Mouse (Mus musculus) neural tube, embryonic 11.5 days (tissue): ENCODE data around the gene Pgc. TPM values are rescaled to one million over a fixed set of nuclear protein-coding genes. Genes with fewer than 3 reads are reported as not detected.

Experiments
- ATAC-seq: fragments of 200-750 bp; cut with Nextera tagmentation; 2 replicates; pipeline ENCODE4 v1.8.0; 2017; ENCODE audit warnings: moderate number of reproducible peaks, mild to moderate bottlenecking, moderate TSS enrichment, moderate library complexity; ENCODE audit not compliant: insufficient read depth, low FRiP score, low TSS enrichment
- DNase-seq: peaks from one replicate; pipeline ENCODE4 v3.0.0-alpha.2; 2015; ENCODE audit warnings: low spot score
- H3K27ac ChIP-seq: fragments of 300-500 bp; sonication (generic); 2 replicates; pipeline ENCODE4 v1.5.1; 2014; ENCODE audit warnings: low read depth, mild to moderate bottlenecking, low read length
- H3K27me3 ChIP-seq: fragments of 300-500 bp; sonication (generic); 2 replicates; pipeline ENCODE4 v1.6.1; 2014; ENCODE audit warnings: mild to moderate bottlenecking, low read length, mixed read lengths; ENCODE audit not compliant: control insufficient read depth, insufficient read depth
- H3K36me3 ChIP-seq: fragments of 300-500 bp; sonication (generic); 2 replicates; pipeline ENCODE4 v1.6.1; 2014; ENCODE audit warnings: mild to moderate bottlenecking, low read length, moderate library complexity, mixed read lengths; ENCODE audit not compliant: control insufficient read depth, insufficient read depth
- H3K4me1 ChIP-seq: fragments of 300-500 bp; sonication (generic); 2 replicates; pipeline ENCODE4 v1.6.1; 2014; ENCODE audit warnings: low read length, mixed read lengths; ENCODE audit not compliant: control insufficient read depth, insufficient read depth
- H3K4me2 ChIP-seq: fragments of 300-500 bp; sonication (generic); 2 replicates; pipeline ENCODE4 v1.6.1; 2014; ENCODE audit warnings: low read depth, mild to moderate bottlenecking, moderate library complexity
- H3K4me3 ChIP-seq: fragments of 300-500 bp; sonication (generic); 2 replicates; pipeline ENCODE4 v1.5.1; 2014; ENCODE audit warnings: low read depth, low read length
- H3K9ac ChIP-seq: fragments of 300-500 bp; sonication (generic); 2 replicates; pipeline ENCODE4 v1.6.1; 2014; ENCODE audit warnings: mild to moderate bottlenecking, low read length
- H3K9me3 ChIP-seq: fragments of 300-500 bp; sonication (generic); 2 replicates; pipeline ENCODE4 v1.6.1; 2016; ENCODE audit warnings: low read length; ENCODE audit not compliant: control insufficient read depth
- WGBS: fragments of 180-500 bp; shearing (Covaris S2); extraction: QIAGEN DNeasy Blood & Tissue Kit; methylation state at CpG from one replicate; pipeline ENCODE4 v1.1.7; 2014; 5-methylcytosine and 5-hydroxymethylcytosine counted together
- polyA plus RNA-seq: library from polyadenylated mRNA; unstranded; fragments of >200 nt; fragmentation: Nextera tagmentation; extraction: Ambion mirVana; gene quantifications from 2 replicates; pipeline ENCODE4 v1.2.1, GENCODE M21; 2014

Gene Pgc
- polyA plus RNA-seq, 1 experiment from 2014 or later = not detected

DNA sequence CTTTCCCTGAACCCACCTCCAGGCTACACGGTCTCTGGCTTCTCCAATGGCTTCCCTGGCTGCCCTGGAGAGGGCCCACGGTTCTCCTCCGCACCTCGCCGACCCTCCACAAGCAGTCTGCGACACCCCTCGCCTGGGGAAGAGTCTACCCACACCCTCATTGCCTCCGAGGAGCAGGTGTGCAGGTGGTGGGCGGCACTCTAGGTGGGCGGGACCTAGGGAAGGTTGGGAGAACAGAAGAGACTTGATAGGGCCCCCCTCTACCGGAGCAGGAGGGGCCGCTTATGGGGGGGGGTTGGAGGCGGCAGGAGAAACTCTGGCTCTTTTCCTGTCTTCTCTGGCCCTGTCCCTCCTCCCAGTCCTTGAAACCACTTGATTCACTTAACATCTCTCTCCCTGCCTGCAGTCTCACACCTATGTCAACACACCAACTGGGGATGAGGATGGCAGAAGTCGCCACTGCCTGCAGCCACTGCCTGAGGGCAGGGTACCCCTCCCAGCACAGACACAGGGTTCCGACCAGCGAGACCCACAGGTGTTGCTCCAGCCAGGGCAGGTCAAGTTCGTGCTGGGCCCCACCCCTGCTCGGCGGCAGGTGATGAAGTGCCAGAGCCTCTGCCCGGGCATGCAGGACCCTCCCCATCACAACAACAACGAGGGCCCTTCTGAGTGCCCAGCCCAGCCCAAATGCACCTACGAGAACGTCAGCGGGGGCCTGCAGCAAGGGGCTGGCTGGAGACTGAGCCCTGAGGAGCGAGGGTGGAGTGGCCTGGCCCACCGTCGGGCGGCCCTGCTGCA lies 23.9 kb upstream of the Pgc start:
- DNase-seq (no peak), ATAC-seq (no peak)
- no peaks in the 10 kb centered on the region for H3K36me3 ChIP-seq
- H3K27me3 ChIP-seq = peaks cover 7% of the 10 kb centered on the region; the same call in 1 of the 2 replicates
- peak overlapping the region; percentile 18; the same call in 1 of the 2 replicates for H3K9ac ChIP-seq
- no peak overlapping the region for H3K27ac ChIP-seq
- 28% methylated on average over 28 of the region's 28 CpGs for WGBS
- H3K4me3 ChIP-seq = no peak overlapping the region
- no peaks in the 10 kb centered on the region for H3K4me1 ChIP-seq
- H3K9me3 ChIP-seq = no peaks in the 10 kb centered on the region
- H3K4me2 ChIP-seq = no peak overlapping the region

- 18% methylated on average over 20 of the region's 20 CpGs for WGBS
- ATAC-seq = no peak
- no peaks in the 10 kb centered on the region for H3K36me3 ChIP-seq
- H3K9ac ChIP-seq = peak overlapping the region; percentile 18; the same call in 1 of the 2 replicates
- no peak for DNase-seq
- no peak overlapping the region for H3K27ac ChIP-seq
- H3K27me3 ChIP-seq = peaks cover 7% of the 10 kb centered on the region; the same call in 1 of the 2 replicates
- H3K4me1 ChIP-seq = no peaks in the 10 kb centered on the region
- no peaks in the 10 kb centered on the region for H3K9me3 ChIP-seq
- H3K4me3 ChIP-seq = no peak overlapping the region
- H3K4me2 ChIP-seq = no peak overlapping the region
These were observed 23.1 kb upstream of the Pgc start for GRCm38 (mm10) chr17:47703556-47703955.

DNA sequence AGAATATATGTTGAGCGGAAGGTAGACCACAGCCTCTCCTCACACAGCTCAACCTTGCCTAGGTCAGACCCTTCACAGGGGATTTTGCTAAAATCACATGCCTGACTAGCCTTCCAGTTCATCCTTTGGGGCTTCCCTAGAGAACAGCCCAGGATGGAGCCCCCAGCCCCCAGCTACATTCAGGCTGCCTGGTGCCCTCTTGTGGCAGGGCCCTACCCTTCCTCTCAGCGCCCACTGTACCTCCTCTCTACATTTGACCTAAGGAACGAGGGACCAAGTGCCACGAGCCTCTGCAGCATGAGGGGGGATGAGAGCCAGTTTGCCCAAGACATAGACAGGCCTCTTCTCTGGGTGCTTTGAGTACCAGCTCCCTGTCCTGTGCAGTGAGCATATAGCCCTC lies 21.9 kb upstream of the Pgc start:
- Histone ChIP-seq H3K4me1 (no peaks in the 10 kb centered on the region), H3K4me2 (no peak overlapping the region), H3K4me3 (no peak overlapping the region), H3K27ac (no peak overlapping the region), H3K9ac (no peak overlapping the region), H3K36me3 (no peaks in the 10 kb centered on the region), H3K27me3 (peaks cover 7% of the 10 kb centered on the region; the same call in 1 of the 2 replicates), H3K9me3 (no peaks in the 10 kb centered on the region)
- ATAC-seq = no peak
- DNase-seq = no peak
- 76% methylated on average over 4 of the region's 4 CpGs for whole genome bisulfite sequencing

GRCm38 (mm10) chr17:47706196-47706595 lies 20.4 kb upstream of the Pgc start:
- ATAC-seq = no peak
- no peak for DNase-seq
- Histone ChIP-seq H3K4me1 (no peaks in the 10 kb centered on the region), H3K36me3 (no peaks in the 10 kb centered on the region), H3K4me3 (no peak overlapping the region), H3K27ac (no peak overlapping the region), H3K9ac (no peak overlapping the region), H3K9me3 (no peaks in the 10 kb centered on the region), H3K27me3 (peaks cover 7% of the 10 kb centered on the region; the same call in 1 of the 2 replicates), H3K4me2 (no peak overlapping the region)
- WGBS = 71% methylated on average over 1 of the region's 1 CpGs

GRCm38 (mm10) chr17:47707961-47708360 lies 18.7 kb upstream of the Pgc start:
- 87% methylated on average over 3 of the region's 3 CpGs for WGBS
- Histone ChIP-seq H3K27ac (no peak overlapping the region), H3K9ac (no peak overlapping the region), H3K9me3 (no peaks in the 10 kb centered on the region), H3K27me3 (peaks cover 5% of the 10 kb centered on the region; the same call in 1 of the 2 replicates), H3K4me2 (no peak overlapping the region), H3K4me3 (no peak overlapping the region), H3K4me1 (no peaks in the 10 kb centered on the region), H3K36me3 (no peaks in the 10 kb centered on the region)
- ATAC-seq (no peak), DNase-seq (no peak)

DNA sequence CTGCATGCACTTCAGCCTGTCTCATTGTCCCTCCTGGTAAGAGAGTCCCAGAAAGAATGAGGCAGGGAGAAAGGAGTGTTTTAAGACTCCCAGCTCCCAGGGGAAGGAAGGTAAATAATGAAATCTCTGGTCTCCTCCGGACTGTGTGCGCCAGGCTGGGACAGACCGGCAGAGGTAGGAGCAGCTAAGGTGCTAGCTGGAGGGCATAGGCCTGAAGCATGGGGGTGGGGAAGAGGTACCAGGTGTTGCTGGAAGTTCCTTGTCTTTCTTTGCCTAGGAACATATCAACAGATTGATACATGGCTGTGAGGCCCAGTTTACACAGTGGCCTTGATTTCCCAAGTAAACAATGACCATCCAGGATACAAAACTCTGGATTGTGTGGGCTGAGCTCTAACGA lies 17.7 kb upstream of the Pgc start:
- H3K9me3 ChIP-seq = no peaks in the 10 kb centered on the region
- H3K4me2 ChIP-seq = no peak overlapping the region
- 94% methylated on average over 4 of the region's 4 CpGs for WGBS
- no peaks in the 10 kb centered on the region for H3K27me3 ChIP-seq
- H3K4me3 ChIP-seq = no peak overlapping the region
- DNase-seq (no peak), ATAC-seq (no peak)
- H3K4me1 ChIP-seq = no peaks in the 10 kb centered on the region
- no peak overlapping the region for H3K27ac ChIP-seq
- no peak overlapping the region for H3K9ac ChIP-seq
- H3K36me3 ChIP-seq = no peaks in the 10 kb centered on the region

DNA sequence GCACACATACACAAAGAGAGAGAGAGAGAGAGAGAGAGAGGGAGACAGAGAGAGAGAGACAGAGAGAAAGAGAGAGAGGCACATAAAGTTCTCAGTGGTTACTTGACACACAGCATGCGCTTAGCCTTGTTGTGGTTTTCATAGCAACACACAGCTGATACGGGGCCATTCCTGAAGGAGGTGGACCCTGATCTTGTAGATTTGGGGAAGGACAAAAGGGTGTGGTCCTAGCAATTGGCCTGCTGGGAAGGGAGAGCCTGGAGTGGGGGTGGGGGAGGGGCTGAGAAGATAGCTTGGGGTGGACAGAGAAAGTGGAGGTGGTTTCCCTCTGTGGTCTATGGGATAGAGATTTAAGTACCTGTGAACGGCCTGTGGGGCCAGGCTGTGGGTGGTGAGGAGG lies 16.6 kb upstream of the Pgc start:
- no peaks in the 10 kb centered on the region for H3K27me3 ChIP-seq
- no peak overlapping the region for H3K27ac ChIP-seq
- DNase-seq = no peak
- no peak for ATAC-seq
- no peak overlapping the region for H3K9ac ChIP-seq
- no peaks in the 10 kb centered on the region for H3K9me3 ChIP-seq
- H3K36me3 ChIP-seq = no peaks in the 10 kb centered on the region
- H3K4me3 ChIP-seq = no peak overlapping the region
- no peak overlapping the region for H3K4me2 ChIP-seq
- H3K4me1 ChIP-seq = no peaks in the 10 kb centered on the region
- WGBS = 78% methylated on average over 3 of the region's 3 CpGs

DNA sequence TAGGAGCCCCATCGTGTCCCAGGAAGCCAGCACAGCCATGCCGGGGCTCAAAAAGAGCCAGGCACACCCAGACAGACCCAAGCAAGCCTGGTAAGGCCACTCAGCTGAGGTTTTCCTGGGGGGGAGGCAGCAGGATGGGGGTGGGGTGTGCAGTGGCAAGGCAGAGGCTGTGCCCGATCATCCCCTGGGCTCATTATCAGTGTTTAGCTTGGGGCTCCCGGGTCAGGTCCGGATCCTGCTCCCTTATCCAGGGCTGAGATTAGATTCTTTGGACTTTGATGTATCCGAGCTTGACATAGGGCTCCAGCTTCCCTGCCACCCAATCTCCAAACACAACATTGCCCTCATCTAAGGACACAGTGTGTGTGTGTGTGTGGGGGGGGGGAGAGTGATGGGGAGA lies 14.8 kb upstream of the Pgc start:
- H3K4me2 ChIP-seq = no peak overlapping the region
- no peaks in the 10 kb centered on the region for H3K9me3 ChIP-seq
- H3K4me1 ChIP-seq = no peaks in the 10 kb centered on the region
- H3K4me3 ChIP-seq = no peak overlapping the region
- DNase-seq = no peak
- H3K27ac ChIP-seq = no peak overlapping the region
- no peaks in the 10 kb centered on the region for H3K36me3 ChIP-seq
- 73% methylated on average over 6 of the region's 6 CpGs for WGBS
- no peak for ATAC-seq
- no peaks in the 10 kb centered on the region for H3K27me3 ChIP-seq
- no peak overlapping the region for H3K9ac ChIP-seq

DNA sequence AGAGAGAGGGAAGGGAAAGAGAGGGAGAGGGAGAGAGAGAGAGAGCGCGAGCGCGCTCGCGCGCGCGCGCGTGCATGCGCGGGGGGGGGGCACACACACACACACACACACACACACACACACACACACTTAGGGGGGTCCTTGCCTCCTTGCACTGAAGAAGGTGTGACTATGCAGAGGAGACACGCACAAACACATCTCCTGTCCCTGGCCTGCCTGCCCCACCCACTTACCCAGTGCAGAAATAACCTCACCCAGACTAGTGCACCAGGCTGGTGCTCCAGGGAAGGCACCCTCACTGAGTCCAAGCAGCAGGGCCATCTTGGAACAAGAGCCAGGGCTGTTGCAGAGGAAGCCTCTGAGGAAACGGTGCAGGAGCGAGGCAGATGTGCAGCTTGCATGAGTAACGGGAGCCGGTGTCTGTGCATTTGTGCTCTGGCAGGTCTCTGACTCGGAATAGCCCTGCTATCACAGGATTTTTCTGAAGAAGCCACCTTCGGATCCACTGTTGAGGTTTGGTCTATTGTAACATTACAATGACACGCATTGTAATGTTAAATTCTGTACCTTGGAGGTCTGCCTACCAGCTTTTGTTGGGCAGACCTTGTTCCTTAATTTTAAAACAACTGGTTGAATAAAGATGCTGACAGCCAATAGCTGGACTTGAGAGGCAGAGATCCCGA lies 13.6 kb upstream of the Pgc start:
- Histone ChIP-seq H3K4me1 (no peaks in the 10 kb centered on the region), H3K9me3 (no peaks in the 10 kb centered on the region), H3K9ac (no peak overlapping the region), H3K4me3 (no peak overlapping the region), H3K27ac (no peak overlapping the region), H3K4me2 (no peak overlapping the region), H3K36me3 (no peaks in the 10 kb centered on the region), H3K27me3 (no peaks in the 10 kb centered on the region)
- DNase-seq (no peak), ATAC-seq (no peak)
- WGBS = 46% methylated on average over 22 of the region's 22 CpGs
